In the genomic region with DNA sequence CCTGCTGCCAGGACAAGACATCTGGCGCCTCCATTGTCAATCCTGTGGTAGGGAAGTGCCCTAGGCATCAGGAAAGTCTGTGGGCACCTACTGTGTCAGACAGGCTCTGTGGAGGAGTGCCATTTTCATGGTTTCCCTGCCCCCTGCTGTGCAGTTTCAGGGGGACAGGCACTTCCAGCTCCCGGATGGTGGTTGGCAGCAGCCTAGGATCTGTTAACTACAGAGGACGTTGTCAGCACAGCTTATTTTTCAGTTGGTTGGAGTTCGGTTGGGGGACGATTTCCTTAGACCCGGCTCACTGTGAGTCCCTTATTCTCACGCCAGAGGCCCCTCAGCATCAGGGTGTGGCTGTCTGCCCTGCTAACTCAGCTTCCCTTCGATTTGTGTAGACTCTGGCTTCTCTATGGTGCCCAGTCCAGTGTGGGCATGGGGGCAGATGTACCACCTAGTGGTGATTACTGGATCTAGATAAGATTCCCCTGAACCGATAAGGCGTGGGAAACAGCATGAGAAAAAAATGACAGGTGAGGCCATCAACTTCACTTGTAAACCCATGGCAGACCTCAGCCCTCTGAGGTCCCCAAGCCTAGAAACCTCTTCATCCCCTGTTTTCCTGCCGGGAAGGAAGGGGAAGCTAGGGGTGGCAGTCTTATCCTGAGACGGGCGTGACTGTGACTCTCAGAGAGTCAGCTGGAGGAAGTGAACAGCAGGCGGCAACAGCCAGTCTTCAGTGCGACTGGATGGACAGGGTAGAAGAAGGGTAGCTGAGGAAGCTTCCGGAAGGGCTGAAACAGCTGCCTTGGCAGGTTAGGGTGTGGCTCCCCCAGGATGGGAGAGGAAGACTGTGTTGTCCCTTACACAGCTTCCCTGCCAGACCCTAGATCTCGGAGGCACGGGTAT, we compare ENCODE assay signal across 9 mouse cellular contexts. TPM values are rescaled to one million over a fixed set of nuclear protein-coding genes. Genes with fewer than 3 reads are reported as not detected.
DNase-seq lines count a peak whose midpoint lies in the region; ATAC-seq and TF ChIP-seq lines count a peak whose summit lies in the region.
"Had no signal": no experiment of that assay in that cellular context is flagged by ENCODE, and none has a peak within 500 bp of the region (broad histone marks: within the 10 kb centered on the region; RNA-seq: fewer than 3 reads in every experiment).

No protein-coding gene starts in this region.

- peak overlapping the region; percentile 86 for H3K27ac ChIP-seq in gastrocnemius, adult 2 months
- peak overlapping the region; percentile 97 for H3K27ac ChIP-seq in macrophage

- WGBS in macrophage (ENCODE audit: missing documents): 8% methylated on average over 18 of the region's 18 CpGs

- TF ChIP-seq CTCF in gastrocnemius, adult 2 months (IDR thresholded peaks at IDR 0.05): peak; percentile 12; the same call in 1 of the 2 replicates

- H3K79me2 ChIP-seq in macrophage (ENCODE audit: inconsistent target): no peaks in the 10 kb centered on the region; the same call in 1 of the 2 replicates

- DNase-seq in gastrocnemius, adult 2 months: no peak
- no peak for DNase-seq in gastrocnemius, postnatal 4 days (ENCODE audit: low spot score in 2 of 2)
- DNase-seq in kidney, postnatal 14 days: peak; percentile 71
- peak; percentile 53 for DNase-seq in thymus, postnatal 14 days
- DNase-seq in embryo, embryonic 11 days: no peak

- intact Hi-C loops in gastrocnemius, adult 2 months (cut with DNase I): no loop called here

- peak; percentile 28 for ATAC-seq in activated CD4-positive, CD25-positive, alpha-beta regulatory T cell, adult 4 months
- ATAC-seq in granulocyte monocyte progenitor cell, adult 5-6 weeks (replicated peaks; ENCODE audit: poor library complexity, severe bottlenecking): peak; percentile 33

- no peaks in the 10 kb centered on the region for H3K36me3 ChIP-seq in macrophage (ENCODE audit: inconsistent target)

- H3K4me3 ChIP-seq in gastrocnemius, adult 2 months: peak overlapping the region; percentile 39
- peak overlapping the region; percentile 3; the same call in 1 of the 2 replicates for H3K4me3 ChIP-seq in macrophage (ENCODE audit: inconsistent target)

RNA-seq across cellular contexts. Expression of a gene that starts 3.5 kb away (rescaled TPM):
- not detected for total RNA-seq in gastrocnemius, adult 2 months (2021)
- total RNA-seq in gastrocnemius, postnatal 4 days (2021): not detected
- under 1 TPM; 0.20 to 0.57 TPM for polyA plus RNA-seq in activated CD4-positive, CD25-positive, alpha-beta regulatory T cell, adult 4 months (2017; shearing (Covaris generic))
- total RNA-seq in granulocyte monocyte progenitor cell, adult 5-6 weeks (2014; fragmentation: Nextera tagmentation): not detected in 2 replicates
- 1.0 TPM in 1 of 2 replicates, not detected in the other for total RNA-seq in granulocyte monocyte progenitor cell, adult 5-6 weeks (2017)
- total RNA-seq in macrophage (2018; cell fraction: chromatin; rRNA removed): under 1 TPM in 7 of 26 experiments, not detected in 19; 0.30 to 0.69 (median 0.38) TPM
- under 1 TPM in 4 of 26 experiments, not detected in 22; 0.04 to 0.10 (median 0.08) TPM for total RNA-seq in macrophage (2018; cell fraction: cytosol; rRNA removed)
- total RNA-seq in macrophage (2018; cell fraction: nucleus; rRNA removed): under 1 TPM in 12 of 26 experiments, not detected in 14; 0.21 to 0.88 (median 0.35) TPM
- polyA plus RNA-seq in macrophage (2018): not detected in 3 replicates
- total RNA-seq: left cerebral cortex, postnatal 10 days had no signal

RNA-seq across cellular contexts. Expression of a gene that starts 21.0 kb away (rescaled TPM):
- total RNA-seq in gastrocnemius, adult 2 months (2021): 100 to 1,000 TPM; 345 to 399 TPM
- total RNA-seq in gastrocnemius, postnatal 4 days (2021): 100 to 1,000 TPM; 261 to 280 TPM
- 10 to 100 TPM; 22.1 to 29.7 TPM for polyA plus RNA-seq in activated CD4-positive, CD25-positive, alpha-beta regulatory T cell, adult 4 months (2017; shearing (Covaris generic))
- total RNA-seq in granulocyte monocyte progenitor cell, adult 5-6 weeks (2014; fragmentation: Nextera tagmentation): 31.9 and 49.3 TPM in 2 replicates
- 62.6 and 66.5 TPM in 2 replicates for total RNA-seq in granulocyte monocyte progenitor cell, adult 5-6 weeks (2017)
- total RNA-seq in macrophage (2018; cell fraction: chromatin; rRNA removed): 100 to 1,000 TPM in 18 of 26 experiments, 10 to 100 TPM in 8; 25.1 to 392 (median 177) TPM
- total RNA-seq in macrophage (2018; cell fraction: cytosol; rRNA removed): 10 to 100 TPM; 38.1 to 81.0 (median 62.6) TPM
- 100 to 1,000 TPM in 8 of 26 experiments, 10 to 100 TPM in 18; 21.5 to 128 (median 79.3) TPM for total RNA-seq in macrophage (2018; cell fraction: nucleus; rRNA removed)
- polyA plus RNA-seq in macrophage (2018): 37.1 to 91.1 TPM (median 40.6 TPM) in 3 replicates

RNA-seq across cellular contexts. Expression of a gene that starts 58.9 kb away (rescaled TPM):
- total RNA-seq in gastrocnemius, adult 2 months (2021): not detected
- total RNA-seq in gastrocnemius, postnatal 4 days (2021): not detected
- under 1 TPM in 1 of 2 experiments, not detected in 1; 0.73 TPM for polyA plus RNA-seq in activated CD4-positive, CD25-positive, alpha-beta regulatory T cell, adult 4 months (2017; shearing (Covaris generic))
- total RNA-seq in granulocyte monocyte progenitor cell, adult 5-6 weeks (2014; fragmentation: Nextera tagmentation): not detected in 2 replicates
- not detected in 2 replicates for total RNA-seq in granulocyte monocyte progenitor cell, adult 5-6 weeks (2017)
- not detected for total RNA-seq in macrophage (2018; cell fraction: chromatin; rRNA removed)
- not detected for total RNA-seq in macrophage (2018; cell fraction: cytosol; rRNA removed)
- not detected for total RNA-seq in macrophage (2018; cell fraction: nucleus; rRNA removed)
- polyA plus RNA-seq in macrophage (2018): not detected in 3 replicates
- total RNA-seq: left cerebral cortex, postnatal 10 days had no signal

Comparison
In these comparisons a context has a peak if more than half of its experiments do, and no peak if none do; other contexts are left out.
1. DNase-seq: peak in kidney, postnatal 14 days (single experiment) and thymus, postnatal 14 days (single experiment); none in gastrocnemius, adult 2 months (single experiment), gastrocnemius, postnatal 4 days (0 of 2) and embryo, embryonic 11 days (single experiment).